Mouse (Mus musculus) neutrophil, adult 59 days (primary cell): ENCODE measurements around the gene Tbc1d22b. TPM values are rescaled to one million over a fixed set of nuclear protein-coding genes. Genes with fewer than 3 reads are reported as not detected.

Experiments
- total RNA-seq, 2 experiments: library from RNA; stranded (reverse); gene quantifications; 1 replicate in 1 of 2; 2 replicates in 1 of 2; pipeline ENCODE4 v1.2.4; 2023

Gene Tbc1d22b
- total RNA-seq: 10 to 100 TPM; 11.8 to 12.9 TPM

GRCm38 (mm10) chr17:29549543-29550428 is at the start of gene Tbc1d22b, which contains the start of gene Gm17657:
Tbc1d22b (plus strand) TSS chr17:29549785.
Gm17657 (minus strand) TSS chr17:29549638.

GRCm38 (mm10) chr17:29552162-29552732 is 2.7 kb downstream of the Tbc1d22b start, which contains the start of gene Tmem217:
Tmem217 (minus strand) TSS chr17:29552385.

GRCm38 (mm10) chr17:29614115-29615023 is 64.8 kb downstream of the Tbc1d22b start, which contains the start of the genes Rnf8 and Gm28043:
Rnf8 (plus strand) TSS chr17:29614790.
Gm28043 (plus strand) TSS chr17:29614876.

Other genes starting within 250 kb of the Tbc1d22b start
- 100 to 1,000 TPM; 204 to 207 TPM for gene Pi16, start 232.1 kb upstream of the Tbc1d22b start, total RNA-seq
- 100 to 1,000 TPM in 1 of 2 experiments, 10 to 100 TPM in 1; 81.7 to 111 TPM for gene Mtch1, start 201.9 kb upstream of the Tbc1d22b start, total RNA-seq
- 10 to 100 TPM; 39.5 to 46.5 TPM for gene Fgd2, start 188.9 kb upstream of the Tbc1d22b start, total RNA-seq
- 100 to 1,000 TPM; 351 to 485 TPM for gene Pim1, start 59.0 kb upstream of the Tbc1d22b start, total RNA-seq
- not detected for gene Gm17657, start 147 bp upstream of the Tbc1d22b start, total RNA-seq
- gene Tmem217, start 2.6 kb downstream of the Tbc1d22b start, total RNA-seq: not detected
- 10 to 100 TPM; 30.3 to 36.5 TPM for gene Rnf8, start 65.0 kb downstream of the Tbc1d22b start, total RNA-seq
- gene Gm28043, start 65.1 kb downstream of the Tbc1d22b start, total RNA-seq: 10 to 100 TPM; 14.3 to 14.5 TPM
- 100 to 1,000 TPM; 191 to 211 TPM for gene Cmtr1, start 110.8 kb downstream of the Tbc1d22b start, total RNA-seq
- 10 to 100 TPM; 12.9 to 14.9 TPM for gene Ccdc167, start 167.3 kb downstream of the Tbc1d22b start, total RNA-seq